Mouse (Mus musculus) G1E-ER4 (cell line): ENCODE measurements around the gene Arhgef40. TPM values are rescaled to one million over a fixed set of nuclear protein-coding genes. Genes with fewer than 3 reads are reported as not detected.
A peak's percentile ranks its signal among the peaks of the same experiment; 100 is the strongest.
"Not testable (repeated sequence)": the region's sequence is repeated elsewhere in the genome, so short reads cannot be mapped to it uniquely, and the experiment has no call there.

Source experiments
- GATA1 ChIP-seq: IDR thresholded peaks from one replicate; pipeline ENCODE4 v1.8.0; 2012; ENCODE audit warnings: low read length, inconsistent platforms
- polyA plus RNA-seq: library from polyadenylated mRNA; stranded (reverse); fragments of >175 nt; gene quantifications from 2 replicates; pipeline ENCODE4 v1.2.3, GENCODE M21; 2012

Arhgef40 gene
- polyA plus RNA-seq, 1 experiment: 40.6 TPM

DNA sequence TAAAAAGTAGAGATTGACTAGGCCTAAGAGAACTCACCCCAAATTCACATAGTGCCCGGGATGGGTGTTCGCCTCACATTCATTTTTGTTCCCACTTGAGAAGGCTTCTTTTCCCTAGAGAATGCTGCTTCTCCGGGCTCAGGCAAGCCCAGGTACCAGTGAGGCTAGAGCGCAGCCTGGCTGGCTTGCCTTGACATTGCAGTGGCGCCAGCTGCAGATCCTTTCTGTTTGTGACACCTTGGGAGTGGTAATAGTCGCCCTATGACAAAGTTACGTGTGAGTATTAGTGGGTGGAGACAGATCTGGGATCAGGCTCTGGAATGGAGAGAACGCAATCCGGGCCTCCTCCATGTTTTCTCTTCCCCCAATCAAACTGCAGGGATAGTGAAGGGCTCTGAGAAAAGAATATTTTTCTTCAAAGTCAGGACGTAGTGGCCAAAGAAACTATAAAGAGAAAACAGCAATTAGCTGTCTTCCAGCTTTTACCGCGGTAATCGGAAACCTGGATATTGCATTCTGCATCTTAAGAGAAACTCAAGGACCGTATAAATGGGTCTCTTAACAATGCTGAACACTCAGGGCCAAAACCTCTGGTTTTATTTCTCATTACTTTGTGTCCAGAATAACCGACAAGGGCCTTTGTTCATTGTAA, 36.1 kb downstream of the Arhgef40 start, which contains the start of gene Zfp219:
Gene Zfp219 (minus strand): TSS at position 248 of the 652 bp plus-strand sequence.
- TF ChIP-seq GATA1: no peak

- TF ChIP-seq GATA1: no peak
Measured at GRCm38 (mm10) chr14:52021138-52021529, 36.6 kb downstream of the Arhgef40 start.

GRCm38 (mm10) chr14:52021568-52022212, 37.2 kb downstream of the Arhgef40 start:
- peak; percentile 30 for TF ChIP-seq GATA1

- TF ChIP-seq GATA1: no peak
Measured at GRCm38 (mm10) chr14:52022244-52022708, 37.8 kb downstream of the Arhgef40 start.

GRCm38 (mm10) chr14:52022709-52023459, 38.4 kb downstream of the Arhgef40 start:
- no peak for TF ChIP-seq GATA1

DNA sequence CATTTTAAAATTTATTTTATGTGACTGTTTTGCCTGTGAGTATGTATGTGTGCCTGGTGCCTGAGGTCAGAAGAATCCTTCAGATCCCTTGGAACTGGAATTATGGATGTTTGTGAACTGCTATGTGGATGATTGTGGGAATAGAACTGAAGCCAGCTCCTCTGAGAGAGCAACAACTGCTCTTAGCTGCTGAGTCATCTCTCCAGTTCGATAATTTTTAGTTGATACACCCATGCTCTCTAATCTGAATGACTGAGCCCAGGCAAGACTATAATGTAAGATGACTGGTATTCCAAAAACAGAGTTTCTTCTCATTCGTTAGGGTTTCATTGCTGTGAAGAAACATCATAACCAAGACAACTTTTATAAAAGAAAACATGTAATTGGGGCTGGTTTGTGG, 39.6 kb downstream of the Arhgef40 start:
- no peak for TF ChIP-seq GATA1

DNA sequence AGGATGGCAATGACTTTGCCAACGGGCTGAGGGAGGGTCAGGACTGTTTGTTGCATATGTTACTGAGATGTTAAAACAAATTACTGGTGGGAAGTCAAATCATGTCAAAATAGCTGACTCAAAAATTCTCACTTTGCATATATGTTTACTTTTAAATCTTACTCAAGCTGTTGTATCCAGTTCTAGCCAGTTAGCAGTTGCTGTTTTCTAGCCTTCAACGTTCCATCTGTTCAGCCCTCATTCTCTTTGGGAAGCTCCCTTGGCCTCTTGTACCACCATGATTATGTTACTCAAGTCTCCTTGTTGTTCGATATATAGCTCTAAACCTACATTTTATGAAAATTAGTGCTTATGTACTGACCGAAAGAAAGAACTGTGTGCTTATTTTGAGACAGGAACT, 41.8 kb downstream of the Arhgef40 start:
- TF ChIP-seq GATA1: no peak

GRCm38 (mm10) chr14:52035926-52036325, 51.4 kb downstream of the Arhgef40 start:
- no peak for TF ChIP-seq GATA1

GRCm38 (mm10) chr14:52039332-52039731, 54.8 kb downstream of the Arhgef40 start:
- no peak for TF ChIP-seq GATA1

DNA sequence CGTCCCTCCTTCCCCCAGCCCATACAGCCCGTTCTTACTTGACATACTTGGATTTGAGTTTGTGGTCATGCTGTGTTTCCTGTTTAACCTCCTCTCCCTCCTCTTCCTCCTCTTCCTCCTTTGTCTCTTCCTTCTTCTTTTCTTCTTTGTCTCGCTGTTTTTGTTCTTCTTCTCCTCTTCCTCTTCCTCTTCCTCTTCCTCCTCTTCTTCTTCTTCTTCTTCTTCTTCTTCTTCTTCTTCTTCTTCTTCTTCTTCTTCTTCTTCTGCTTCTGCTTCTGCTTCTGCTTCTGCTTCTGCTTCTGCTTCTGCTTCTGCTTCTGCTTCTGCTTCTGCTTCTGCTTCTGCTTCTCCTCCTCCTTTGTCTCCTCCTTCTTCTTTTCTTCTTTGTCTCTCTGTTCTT, 57.8 kb downstream of the Arhgef40 start, which contains the start of gene Olfr221:
Gene Olfr221 (minus strand): TSS at position 101 of the 400 bp plus-strand sequence.
- TF ChIP-seq GATA1: not testable (repeated sequence)

GRCm38 (mm10) chr14:52043446-52043845, 58.9 kb downstream of the Arhgef40 start:
- no peak for TF ChIP-seq GATA1

GRCm38 (mm10) chr14:52044901-52045678, 60.6 kb downstream of the Arhgef40 start:
- no peak for TF ChIP-seq GATA1

GRCm38 (mm10) chr14:52045966-52046565, 61.5 kb downstream of the Arhgef40 start:
- TF ChIP-seq GATA1: no peak

Other genes starting within 250 kb of the Arhgef40 start
- gene Ang4, start 211.1 kb upstream of the Arhgef40 start, polyA plus RNA-seq: not detected in 2 replicates
- gene AY358078, start 184.7 kb upstream of the Arhgef40 start, polyA plus RNA-seq: not detected in 2 replicates
- not detected in 2 replicates for gene Ear6, start 131.0 kb upstream of the Arhgef40 start, polyA plus RNA-seq
- gene Mettl17, start 99.9 kb upstream of the Arhgef40 start, polyA plus RNA-seq: 13.1 and 21.0 TPM in 2 replicates
- gene Slc39a2, start 91.8 kb upstream of the Arhgef40 start, polyA plus RNA-seq: not detected in 2 replicates
- not detected in 2 replicates for gene Ndrg2, start 70.6 kb upstream of the Arhgef40 start, polyA plus RNA-seq
- not detected in 2 replicates for gene Tppp2, start 66.3 kb upstream of the Arhgef40 start, polyA plus RNA-seq
- not detected in 2 replicates for gene Rnase13, start 61.9 kb upstream of the Arhgef40 start, polyA plus RNA-seq
- gene Tmem253, start 30.9 kb downstream of the Arhgef40 start, polyA plus RNA-seq: not detected in 2 replicates
- 59.0 and 77.2 TPM in 2 replicates for gene Zfp219, start 36.0 kb downstream of the Arhgef40 start, polyA plus RNA-seq
- gene Olfr221, start 57.7 kb downstream of the Arhgef40 start, polyA plus RNA-seq: not detected in 2 replicates
- gene Hnrnpc, start 119.3 kb downstream of the Arhgef40 start, polyA plus RNA-seq: 13.3 and 19.0 TPM in 2 replicates
- 0.05 and 0.24 TPM in 2 replicates for gene Rpgrip1, start 126.0 kb downstream of the Arhgef40 start, polyA plus RNA-seq
- gene Supt16, start 212.7 kb downstream of the Arhgef40 start, polyA plus RNA-seq: 28.6 and 37.7 TPM in 2 replicates